Mouse (Mus musculus): ENCODE measurements around the gene Gsta1.
"Not testable (repeated sequence)": the region's sequence is repeated elsewhere in the genome, so short reads cannot be mapped to it uniquely, and the experiment has no call there.

Gsta1 gene

GRCm38 (mm10) chr9:78255683-78256470 lies 25.4 kb downstream of the Gsta1 start:
- DNase-seq, result not testable (repeated sequence)

- not testable (repeated sequence) for DNase-seq
Measured at GRCm38 (mm10) chr9:78256914-78257313, 26.5 kb downstream of the Gsta1 start, which contains the start of gene Gm3776. TSS of gene Gm3776 (plus strand) at chr9:78257129.

- peak; percentile 17 for DNase-seq
Measured at GRCm38 (mm10) chr9:78259688-78260087, 29.2 kb downstream of the Gsta1 start.

- not testable (repeated sequence) for DNase-seq
Measured at GRCm38 (mm10) chr9:78270945-78271344, 40.5 kb downstream of the Gsta1 start.

- not testable (repeated sequence) for DNase-seq
Measured at GRCm38 (mm10) chr9:78282002-78282711, 51.7 kb downstream of the Gsta1 start.

GRCm38 (mm10) chr9:78289063-78289462 lies 58.6 kb downstream of the Gsta1 start:
- not testable (repeated sequence) for DNase-seq

GRCm38 (mm10) chr9:78289723-78290122 lies 59.3 kb downstream of the Gsta1 start, which contains the start of gene Gm10639:
TSS of gene Gm10639 (plus strand) at chr9:78289923.
- DNase-seq, result not testable (repeated sequence)

All from cerebellum, adult 8-10 months (tissue).